Mouse (Mus musculus): Measurements from ENCODE around the gene Pmpca. TPM values are rescaled to one million over a fixed set of nuclear protein-coding genes. Genes with fewer than 3 reads are reported as not detected.

Pmpca gene
- total and polyA plus RNA-seq, 3 experiments, result 76.5 to 542 (median 94.3) TPM

GRCm38 (mm10) chr2:26356678-26357077 lies 32.5 kb upstream of the Pmpca start:
- ATAC-seq (ENCODE audit: extremely low read depth, insufficient number of reproducible peaks, low FRiP score, poor library complexity, severe bottlenecking) (no peak), DNase-seq (ENCODE audit: low spot score) (no peak)

DNA sequence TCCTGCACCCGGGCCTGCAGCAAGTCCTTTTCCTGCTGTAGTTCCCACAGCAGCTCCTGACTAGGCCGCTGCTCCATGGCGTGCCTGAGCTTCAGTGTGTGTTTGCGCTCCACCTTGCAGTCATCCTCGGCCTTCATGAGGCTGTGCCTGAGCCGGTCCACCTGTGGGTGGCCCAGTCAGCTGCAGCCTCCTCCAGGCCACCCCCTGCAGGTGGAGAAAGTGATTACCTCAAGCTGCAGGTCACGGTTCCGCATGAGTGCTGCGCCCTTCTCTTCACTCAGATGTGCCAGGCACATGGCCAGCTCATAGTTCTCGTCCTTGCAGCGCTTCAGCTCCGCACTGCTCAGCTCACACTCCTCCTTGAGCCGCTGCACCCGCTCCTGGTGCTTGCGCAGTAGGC lies 31.7 kb upstream of the Pmpca start:
- H3K27me3 ChIP-seq (ENCODE audit: insufficient read depth, low read length), result peaks cover 31% of the 10 kb centered on the region
- no peaks in the 10 kb centered on the region for H3K9me3 ChIP-seq (replicated peaks)
- TF ChIP-seq TAL1 (conservative IDR thresholded peaks at IDR 0.05; ENCODE audit: low read depth, low read length) (no peak), CTCF (IDR thresholded peaks at IDR 0.05; ENCODE audit: low read depth, low read length) (no peak), GATA1 (IDR thresholded peaks at IDR 0.05; ENCODE audit: borderline replicate concordance, low read length) (no peak), POLR2AphosphoS5 (IDR thresholded peaks at IDR 0.05; ENCODE audit: insufficient replicate concordance, low read depth, low read length) (no peak), GATA2 (IDR thresholded peaks at IDR 0.05; ENCODE audit: borderline replicate concordance, low read depth, low read length) (no peak)
- ATAC-seq (ENCODE audit: extremely low read depth, insufficient number of reproducible peaks, low FRiP score, poor library complexity, severe bottlenecking), result no peak
- peaks cover 21% of the 10 kb centered on the region for H3K4me1 ChIP-seq (ENCODE audit: insufficient read depth, low read depth, low read length)
- no peak overlapping the region for H3K4me3 ChIP-seq (ENCODE audit: low read depth, low read length)
- DNase-seq (ENCODE audit: low spot score), result no peak
- peaks cover 21% of the 10 kb centered on the region for H3K36me3 ChIP-seq (replicated peaks)

More at GRCm38 (mm10) chr2:26356678-26357077, 32.5 kb upstream of the Pmpca start:
- H3K36me3 ChIP-seq (replicated peaks), result peaks cover 14% of the 10 kb centered on the region
- no peak overlapping the region for H3K4me3 ChIP-seq (ENCODE audit: low read depth, low read length)
- no peaks in the 10 kb centered on the region for H3K9me3 ChIP-seq (replicated peaks)
- peaks cover 25% of the 10 kb centered on the region for H3K4me1 ChIP-seq (ENCODE audit: insufficient read depth, low read depth, low read length)
- TF ChIP-seq CTCF (IDR thresholded peaks at IDR 0.05; ENCODE audit: low read depth, low read length) (no peak), GATA1 (IDR thresholded peaks at IDR 0.05; ENCODE audit: borderline replicate concordance, low read length) (no peak), POLR2AphosphoS5 (IDR thresholded peaks at IDR 0.05; ENCODE audit: insufficient replicate concordance, low read depth, low read length) (no peak), TAL1 (conservative IDR thresholded peaks at IDR 0.05; ENCODE audit: low read depth, low read length) (no peak), GATA2 (IDR thresholded peaks at IDR 0.05; ENCODE audit: borderline replicate concordance, low read depth, low read length) (no peak)
- peaks cover 31% of the 10 kb centered on the region for H3K27me3 ChIP-seq (ENCODE audit: insufficient read depth, low read length)

DNA sequence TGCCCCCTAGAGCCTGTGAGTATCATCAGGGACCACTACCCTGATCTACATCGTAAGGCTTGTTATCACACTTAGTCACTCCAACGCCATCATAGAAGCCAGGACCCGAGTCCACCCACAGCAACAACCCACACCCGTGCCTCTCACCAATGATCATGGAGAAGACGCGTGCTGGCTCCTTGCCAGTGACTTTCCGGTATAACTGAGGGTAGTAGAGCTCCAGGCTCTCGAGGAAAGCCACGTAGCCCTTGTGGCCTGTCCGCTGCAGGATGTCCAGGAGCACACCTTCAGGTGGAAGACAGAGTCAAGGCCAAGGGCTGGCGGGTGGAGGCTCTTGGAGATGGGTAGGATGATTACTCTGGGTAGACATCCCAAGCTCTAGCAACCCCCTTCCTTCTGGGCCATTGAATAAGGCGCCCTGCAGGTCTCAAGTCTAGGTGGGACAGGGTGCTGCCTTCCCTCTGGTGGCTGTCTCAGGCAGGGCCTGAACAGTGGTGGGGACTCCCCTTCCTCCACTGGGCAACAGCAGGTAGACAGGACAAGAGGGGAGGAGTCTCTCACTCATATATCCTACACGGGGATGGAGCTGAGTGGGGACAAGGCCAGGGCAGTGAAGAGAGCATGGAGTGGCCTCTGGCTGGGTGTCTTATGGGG lies 30.3 kb upstream of the Pmpca start:
- DNase-seq (ENCODE audit: low spot score), result no peak
- no peaks in the 10 kb centered on the region for H3K9me3 ChIP-seq (replicated peaks)
- peaks cover 8% of the 10 kb centered on the region for H3K4me1 ChIP-seq (ENCODE audit: insufficient read depth, low read depth, low read length)
- no peak for ATAC-seq (ENCODE audit: extremely low read depth, insufficient number of reproducible peaks, low FRiP score, poor library complexity, severe bottlenecking)
- TF ChIP-seq GATA1 (IDR thresholded peaks at IDR 0.05; ENCODE audit: borderline replicate concordance, low read length), result no peak
- TF ChIP-seq TAL1 (conservative IDR thresholded peaks at IDR 0.05; ENCODE audit: low read depth, low read length), result no peak
- no peak for TF ChIP-seq CTCF (IDR thresholded peaks at IDR 0.05; ENCODE audit: low read depth, low read length)
- no peak for TF ChIP-seq GATA2 (IDR thresholded peaks at IDR 0.05; ENCODE audit: borderline replicate concordance, low read depth, low read length)
- no peak for TF ChIP-seq POLR2AphosphoS5 (IDR thresholded peaks at IDR 0.05; ENCODE audit: insufficient replicate concordance, low read depth, low read length)
- peaks cover 31% of the 10 kb centered on the region for H3K27me3 ChIP-seq (ENCODE audit: insufficient read depth, low read length)
- H3K4me3 ChIP-seq (ENCODE audit: low read depth, low read length), result no peak overlapping the region
- H3K36me3 ChIP-seq (replicated peaks), result peaks cover 34% of the 10 kb centered on the region

DNA sequence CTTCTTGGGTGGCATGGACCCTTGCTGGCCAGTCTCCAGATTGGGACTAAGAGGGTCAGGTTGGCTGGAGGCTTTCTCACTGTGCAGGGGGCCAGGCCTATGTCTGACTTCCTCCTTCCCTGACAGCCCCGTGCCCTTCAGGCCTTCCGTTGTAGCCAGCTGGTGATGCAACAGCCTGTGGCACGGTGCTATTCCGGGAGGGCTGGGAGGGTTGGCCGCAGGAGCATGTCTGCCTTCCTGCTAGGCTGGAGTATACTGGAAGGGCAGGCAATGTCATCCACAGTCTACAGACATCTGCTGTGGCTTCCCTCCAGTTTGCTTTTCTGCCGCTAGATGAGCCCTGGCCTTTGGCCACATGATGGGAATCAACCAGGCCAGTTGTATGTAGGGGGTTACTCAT lies 29.2 kb upstream of the Pmpca start:
- H3K4me1 ChIP-seq (ENCODE audit: insufficient read depth, low read depth, low read length), result peaks cover 6% of the 10 kb centered on the region; the same call in 1 of the 2 replicates
- no peak overlapping the region for H3K4me3 ChIP-seq (ENCODE audit: low read depth, low read length)
- TF ChIP-seq GATA2 (IDR thresholded peaks at IDR 0.05; ENCODE audit: borderline replicate concordance, low read depth, low read length), result no peak
- no peak for TF ChIP-seq CTCF (IDR thresholded peaks at IDR 0.05; ENCODE audit: low read depth, low read length)
- no peak for TF ChIP-seq GATA1 (IDR thresholded peaks at IDR 0.05; ENCODE audit: borderline replicate concordance, low read length)
- TF ChIP-seq POLR2AphosphoS5 (IDR thresholded peaks at IDR 0.05; ENCODE audit: insufficient replicate concordance, low read depth, low read length), result no peak
- no peak for TF ChIP-seq TAL1 (conservative IDR thresholded peaks at IDR 0.05; ENCODE audit: low read depth, low read length)
- peaks cover 25% of the 10 kb centered on the region for H3K27me3 ChIP-seq (ENCODE audit: insufficient read depth, low read length)
- DNase-seq (ENCODE audit: low spot score) (no peak), ATAC-seq (ENCODE audit: extremely low read depth, insufficient number of reproducible peaks, low FRiP score, poor library complexity, severe bottlenecking) (no peak)
- H3K36me3 ChIP-seq (replicated peaks), result peaks cover 46% of the 10 kb centered on the region
- H3K9me3 ChIP-seq (replicated peaks), result no peaks in the 10 kb centered on the region

- ATAC-seq (ENCODE audit: extremely low read depth, insufficient number of reproducible peaks, low FRiP score, poor library complexity, severe bottlenecking), result no peak
These were observed 28.4 kb upstream of the Pmpca start, which contains the start of gene Card9 for GRCm38 (mm10) chr2:26360772-26361171. Gene Card9, minus strand, starts transcription at chr2:26360918.

GRCm38 (mm10) chr2:26362991-26363390 lies 26.1 kb upstream of the Pmpca start:
- peaks cover 76% of the 10 kb centered on the region for H3K36me3 ChIP-seq (replicated peaks)
- DNase-seq (ENCODE audit: low spot score) (no peak), ATAC-seq (ENCODE audit: extremely low read depth, insufficient number of reproducible peaks, low FRiP score, poor library complexity, severe bottlenecking) (no peak)
- H3K4me1 ChIP-seq (ENCODE audit: insufficient read depth, low read depth, low read length), result peaks cover 6% of the 10 kb centered on the region; the same call in 1 of the 2 replicates
- no peak overlapping the region for H3K4me3 ChIP-seq (ENCODE audit: low read depth, low read length)
- H3K9me3 ChIP-seq (replicated peaks), result no peaks in the 10 kb centered on the region
- TF ChIP-seq GATA1 (IDR thresholded peaks at IDR 0.05; ENCODE audit: borderline replicate concordance, low read length) (no peak), GATA2 (IDR thresholded peaks at IDR 0.05; ENCODE audit: borderline replicate concordance, low read depth, low read length) (no peak), CTCF (IDR thresholded peaks at IDR 0.05; ENCODE audit: low read depth, low read length) (no peak), TAL1 (conservative IDR thresholded peaks at IDR 0.05; ENCODE audit: low read depth, low read length) (no peak), POLR2AphosphoS5 (IDR thresholded peaks at IDR 0.05; ENCODE audit: insufficient replicate concordance, low read depth, low read length) (no peak)
- peaks cover 9% of the 10 kb centered on the region; the same call in 1 of the 2 replicates for H3K27me3 ChIP-seq (ENCODE audit: insufficient read depth, low read length)

More at GRCm38 (mm10) chr2:26360772-26361171, 28.4 kb upstream of the Pmpca start, which contains the start of gene Card9:
- DNase-seq (ENCODE audit: low spot score), result no peak
- H3K4me3 ChIP-seq (ENCODE audit: low read depth, low read length), result no peak within 1 kb of the TSS
- peaks cover 21% of the 10 kb centered on the region for H3K27me3 ChIP-seq (ENCODE audit: insufficient read depth, low read length)
- peaks cover 6% of the 10 kb centered on the region; the same call in 1 of the 2 replicates for H3K4me1 ChIP-seq (ENCODE audit: insufficient read depth, low read depth, low read length)
- no peak for TF ChIP-seq POLR2AphosphoS5 (IDR thresholded peaks at IDR 0.05; ENCODE audit: insufficient replicate concordance, low read depth, low read length)
- no peak for TF ChIP-seq TAL1 (conservative IDR thresholded peaks at IDR 0.05; ENCODE audit: low read depth, low read length)
- no peak for TF ChIP-seq CTCF (IDR thresholded peaks at IDR 0.05; ENCODE audit: low read depth, low read length)
- TF ChIP-seq GATA2 (IDR thresholded peaks at IDR 0.05; ENCODE audit: borderline replicate concordance, low read depth, low read length), result no peak
- no peak for TF ChIP-seq GATA1 (IDR thresholded peaks at IDR 0.05; ENCODE audit: borderline replicate concordance, low read length)
- H3K36me3 ChIP-seq (replicated peaks), result peaks cover 53% of the 10 kb centered on the region
- no peaks in the 10 kb centered on the region for H3K9me3 ChIP-seq (replicated peaks)

Data from G1E (cell line).